Mouse (Mus musculus): ENCODE measurements around the gene Tsnax. TPM values are rescaled to one million over a fixed set of nuclear protein-coding genes. Genes with fewer than 3 reads are reported as not detected.

Tsnax gene
- polyA plus RNA-seq, 1 experiment from 2014 or later: 220 TPM

DNA sequence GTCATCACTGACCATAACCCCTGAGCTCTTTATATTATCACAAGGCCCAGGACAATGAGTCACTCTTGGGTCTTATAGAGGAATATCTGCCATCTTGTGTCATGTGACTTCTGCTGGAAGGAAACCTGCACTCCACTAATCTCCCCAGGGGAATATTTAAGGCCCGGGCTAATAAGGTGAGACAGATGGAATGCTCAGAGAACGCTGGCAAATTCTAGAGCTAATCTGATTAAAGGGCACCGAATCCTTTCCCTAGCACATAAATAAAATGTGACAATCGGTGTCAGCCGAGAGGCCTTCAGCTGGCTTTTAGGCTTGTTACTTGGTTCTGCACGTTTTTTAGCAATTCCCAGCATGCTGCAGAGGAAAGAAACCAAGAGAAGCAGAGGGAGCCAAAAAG, 56.9 kb downstream of the Tsnax start:
- H3K4me2 ChIP-seq (ENCODE audit: low read length): no peak overlapping the region
- H3K36me3 ChIP-seq (ENCODE audit: control insufficient read depth, insufficient read depth, low read length): no peaks in the 10 kb centered on the region
- H3K27ac ChIP-seq (ENCODE audit: low read depth, low read length): no peak overlapping the region
- no peak for ATAC-seq
- WGBS: 41% methylated on average over 6 of the region's 6 CpGs
- H3K27me3 ChIP-seq (replicated peaks; ENCODE audit: control insufficient read depth, insufficient read depth, low read length): no peaks in the 10 kb centered on the region
- no peaks in the 10 kb centered on the region for H3K9me3 ChIP-seq (ENCODE audit: control insufficient read depth, low read length)
- H3K4me1 ChIP-seq (ENCODE audit: control insufficient read depth, insufficient read depth, low read depth, low read length): peaks cover 4% of the 10 kb centered on the region
- no peak overlapping the region for H3K4me3 ChIP-seq (ENCODE audit: low read length)
- H3K9ac ChIP-seq (ENCODE audit: low read depth, low read length): no peak overlapping the region

DNA sequence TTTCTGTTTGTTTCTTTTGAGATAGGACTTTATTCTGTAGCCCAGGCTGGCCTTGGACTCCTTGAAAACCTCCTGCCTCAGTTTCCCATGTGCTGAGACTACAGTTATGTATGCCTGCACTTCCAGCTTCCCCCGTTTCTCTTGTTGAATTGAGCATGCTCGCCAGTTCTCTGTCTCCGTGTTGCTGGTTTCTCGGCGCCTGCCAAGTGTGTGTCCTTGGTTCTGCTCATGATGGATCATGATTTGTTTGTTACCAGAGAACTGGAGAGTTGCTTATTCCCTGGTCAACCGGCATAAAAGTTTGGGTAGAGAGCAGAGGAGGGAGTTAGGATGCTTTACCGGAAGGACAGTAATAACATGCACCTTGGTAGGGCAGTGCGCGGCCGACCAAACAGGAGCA, 61.3 kb downstream of the Tsnax start:
- H3K9ac ChIP-seq (ENCODE audit: low read depth, low read length): no peak overlapping the region
- WGBS: 90% methylated on average over 10 of the region's 10 CpGs
- no peaks in the 10 kb centered on the region for H3K36me3 ChIP-seq (ENCODE audit: control insufficient read depth, insufficient read depth, low read length)
- no peak for ATAC-seq
- H3K4me2 ChIP-seq (ENCODE audit: low read length): no peak overlapping the region
- H3K27me3 ChIP-seq (replicated peaks; ENCODE audit: control insufficient read depth, insufficient read depth, low read length): no peaks in the 10 kb centered on the region
- no peaks in the 10 kb centered on the region for H3K9me3 ChIP-seq (ENCODE audit: control insufficient read depth, low read length)
- no peak overlapping the region for H3K27ac ChIP-seq (ENCODE audit: low read depth, low read length)
- peaks cover 9% of the 10 kb centered on the region for H3K4me1 ChIP-seq (ENCODE audit: control insufficient read depth, insufficient read depth, low read depth, low read length)
- H3K4me3 ChIP-seq (ENCODE audit: low read length): no peak overlapping the region

DNA sequence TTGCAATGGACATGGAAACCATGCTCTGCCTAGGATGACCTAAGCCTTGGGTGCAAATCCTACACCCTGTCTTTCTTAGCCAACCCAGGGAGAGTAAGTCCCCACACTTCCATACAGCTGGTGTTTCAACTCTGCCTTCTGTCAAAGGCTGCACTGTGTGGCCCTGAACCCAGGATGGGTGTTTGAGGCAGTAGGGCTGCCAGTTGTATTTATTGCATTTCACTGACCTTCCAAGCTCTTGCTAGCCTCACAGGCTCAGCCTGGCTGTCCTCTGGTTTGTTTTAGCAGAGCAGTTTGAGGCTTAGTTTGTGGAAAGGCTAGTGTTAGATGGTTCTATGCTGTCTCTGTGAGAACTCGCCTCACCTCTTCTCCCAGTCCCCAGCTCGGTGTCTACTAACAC, 61.8 kb downstream of the Tsnax start:
- H3K27ac ChIP-seq (ENCODE audit: low read depth, low read length): no peak overlapping the region
- H3K4me1 ChIP-seq (ENCODE audit: control insufficient read depth, insufficient read depth, low read depth, low read length): peaks cover 10% of the 10 kb centered on the region
- H3K27me3 ChIP-seq (replicated peaks; ENCODE audit: control insufficient read depth, insufficient read depth, low read length): no peaks in the 10 kb centered on the region
- 100% methylated on average over 2 of the region's 2 CpGs for WGBS
- no peaks in the 10 kb centered on the region for H3K9me3 ChIP-seq (ENCODE audit: control insufficient read depth, low read length)
- no peak overlapping the region for H3K4me2 ChIP-seq (ENCODE audit: low read length)
- no peak for ATAC-seq
- no peaks in the 10 kb centered on the region for H3K36me3 ChIP-seq (ENCODE audit: control insufficient read depth, insufficient read depth, low read length)
- no peak overlapping the region for H3K4me3 ChIP-seq (ENCODE audit: low read length)
- no peak overlapping the region for H3K9ac ChIP-seq (ENCODE audit: low read depth, low read length)

DNA sequence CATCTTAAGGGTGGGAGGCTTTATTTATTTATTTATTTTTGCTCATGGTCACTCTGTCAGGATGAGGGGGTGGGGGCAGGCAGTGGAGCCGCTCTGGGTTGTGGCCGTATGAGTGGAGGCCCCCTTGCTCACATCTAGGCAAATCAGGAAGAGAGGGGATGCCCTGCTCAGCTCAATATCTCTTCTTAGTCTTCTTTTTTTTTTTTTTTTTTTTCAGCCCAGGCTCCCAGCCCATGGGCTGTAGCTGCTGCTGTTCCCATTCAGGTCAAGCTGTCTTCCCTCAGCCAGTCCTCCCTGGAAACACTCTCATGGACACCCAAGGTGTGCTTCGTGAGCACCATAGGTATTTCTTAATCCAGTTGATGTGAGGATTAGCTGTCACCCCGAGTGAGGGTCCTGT, 62.6 kb downstream of the Tsnax start:
- no peak for ATAC-seq
- no peak overlapping the region for H3K4me3 ChIP-seq (ENCODE audit: low read length)
- H3K4me2 ChIP-seq (ENCODE audit: low read length): no peak overlapping the region
- no peak overlapping the region for H3K9ac ChIP-seq (ENCODE audit: low read depth, low read length)
- WGBS: 78% methylated on average over 4 of the region's 4 CpGs
- H3K9me3 ChIP-seq (ENCODE audit: control insufficient read depth, low read length): no peaks in the 10 kb centered on the region
- H3K27ac ChIP-seq (ENCODE audit: low read depth, low read length): no peak overlapping the region
- no peaks in the 10 kb centered on the region for H3K27me3 ChIP-seq (replicated peaks; ENCODE audit: control insufficient read depth, insufficient read depth, low read length)
- no peaks in the 10 kb centered on the region for H3K36me3 ChIP-seq (ENCODE audit: control insufficient read depth, insufficient read depth, low read length)
- H3K4me1 ChIP-seq (ENCODE audit: control insufficient read depth, insufficient read depth, low read depth, low read length): peaks cover 10% of the 10 kb centered on the region

DNA sequence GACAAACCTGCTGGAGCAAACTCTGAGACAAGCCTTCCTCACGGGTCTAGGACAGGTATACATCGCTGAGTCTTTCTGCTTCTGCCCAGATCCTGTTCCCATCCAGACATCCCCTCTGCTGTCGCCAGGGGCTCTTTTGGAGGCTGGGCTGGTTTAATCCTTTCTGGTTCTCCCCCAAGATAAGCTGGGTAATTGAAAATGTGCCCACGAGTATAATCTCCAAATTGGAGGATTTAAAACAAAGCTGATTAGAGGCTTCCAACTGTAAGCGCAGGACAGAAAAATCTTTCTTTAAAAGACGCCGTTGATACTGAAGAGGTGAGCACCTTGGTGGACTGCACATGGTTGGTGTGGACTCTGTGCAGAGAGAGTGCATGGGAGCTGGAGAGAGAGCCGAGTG, 64.5 kb downstream of the Tsnax start:
- Histone ChIP-seq H3K36me3 (ENCODE audit: control insufficient read depth, insufficient read depth, low read length) (no peaks in the 10 kb centered on the region), H3K27ac (ENCODE audit: low read depth, low read length) (no peak overlapping the region), H3K4me2 (ENCODE audit: low read length) (no peak overlapping the region), H3K9me3 (ENCODE audit: control insufficient read depth, low read length) (no peaks in the 10 kb centered on the region), H3K4me1 (ENCODE audit: control insufficient read depth, insufficient read depth, low read depth, low read length) (peaks cover 10% of the 10 kb centered on the region), H3K4me3 (ENCODE audit: low read length) (no peak overlapping the region), H3K9ac (ENCODE audit: low read depth, low read length) (no peak overlapping the region), H3K27me3 (replicated peaks; ENCODE audit: control insufficient read depth, insufficient read depth, low read length) (no peaks in the 10 kb centered on the region)
- 75% methylated on average over 8 of the region's 8 CpGs for WGBS
- ATAC-seq: no peak

DNA sequence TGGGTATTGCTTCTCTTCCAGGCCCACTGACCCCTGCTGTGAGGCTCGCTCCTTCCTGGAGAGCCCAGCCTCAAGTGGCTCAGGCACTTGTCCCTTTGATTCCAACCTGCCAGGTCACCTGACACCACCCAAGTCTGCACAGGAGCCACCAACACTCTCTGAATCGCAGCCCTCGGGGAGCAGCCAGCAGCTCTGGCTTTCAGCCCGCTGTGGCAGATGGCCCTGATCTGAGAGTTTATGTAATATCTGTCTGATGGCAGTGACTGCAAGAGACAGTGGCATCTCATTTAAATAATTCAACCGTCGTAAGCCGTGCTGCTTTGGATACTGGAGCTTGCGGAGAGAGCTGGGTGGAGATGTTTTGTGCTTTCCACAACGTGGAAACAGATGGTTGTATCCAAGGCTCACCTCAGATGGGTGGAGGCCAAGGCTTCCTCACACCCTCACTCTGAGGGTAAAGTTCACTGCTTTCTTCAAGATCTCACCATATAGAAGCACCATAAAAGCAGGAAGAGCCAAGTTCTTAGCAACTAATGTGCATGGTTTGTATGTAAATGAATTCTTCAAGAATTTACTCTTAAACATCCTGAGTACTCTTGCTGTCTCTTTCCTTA, 66.1 kb downstream of the Tsnax start:
- H3K4me3 ChIP-seq (ENCODE audit: low read length): no peak overlapping the region
- 38% methylated on average over 9 of the region's 9 CpGs for WGBS
- no peaks in the 10 kb centered on the region for H3K27me3 ChIP-seq (replicated peaks; ENCODE audit: control insufficient read depth, insufficient read depth, low read length)
- H3K4me2 ChIP-seq (ENCODE audit: low read length): no peak overlapping the region
- no peaks in the 10 kb centered on the region for H3K9me3 ChIP-seq (ENCODE audit: control insufficient read depth, low read length)
- no peak overlapping the region for H3K9ac ChIP-seq (ENCODE audit: low read depth, low read length)
- H3K36me3 ChIP-seq (ENCODE audit: control insufficient read depth, insufficient read depth, low read length): no peaks in the 10 kb centered on the region
- H3K4me1 ChIP-seq (ENCODE audit: control insufficient read depth, insufficient read depth, low read depth, low read length): peaks cover 13% of the 10 kb centered on the region
- H3K27ac ChIP-seq (ENCODE audit: low read depth, low read length): no peak overlapping the region
- peak; percentile 49 for ATAC-seq

DNA sequence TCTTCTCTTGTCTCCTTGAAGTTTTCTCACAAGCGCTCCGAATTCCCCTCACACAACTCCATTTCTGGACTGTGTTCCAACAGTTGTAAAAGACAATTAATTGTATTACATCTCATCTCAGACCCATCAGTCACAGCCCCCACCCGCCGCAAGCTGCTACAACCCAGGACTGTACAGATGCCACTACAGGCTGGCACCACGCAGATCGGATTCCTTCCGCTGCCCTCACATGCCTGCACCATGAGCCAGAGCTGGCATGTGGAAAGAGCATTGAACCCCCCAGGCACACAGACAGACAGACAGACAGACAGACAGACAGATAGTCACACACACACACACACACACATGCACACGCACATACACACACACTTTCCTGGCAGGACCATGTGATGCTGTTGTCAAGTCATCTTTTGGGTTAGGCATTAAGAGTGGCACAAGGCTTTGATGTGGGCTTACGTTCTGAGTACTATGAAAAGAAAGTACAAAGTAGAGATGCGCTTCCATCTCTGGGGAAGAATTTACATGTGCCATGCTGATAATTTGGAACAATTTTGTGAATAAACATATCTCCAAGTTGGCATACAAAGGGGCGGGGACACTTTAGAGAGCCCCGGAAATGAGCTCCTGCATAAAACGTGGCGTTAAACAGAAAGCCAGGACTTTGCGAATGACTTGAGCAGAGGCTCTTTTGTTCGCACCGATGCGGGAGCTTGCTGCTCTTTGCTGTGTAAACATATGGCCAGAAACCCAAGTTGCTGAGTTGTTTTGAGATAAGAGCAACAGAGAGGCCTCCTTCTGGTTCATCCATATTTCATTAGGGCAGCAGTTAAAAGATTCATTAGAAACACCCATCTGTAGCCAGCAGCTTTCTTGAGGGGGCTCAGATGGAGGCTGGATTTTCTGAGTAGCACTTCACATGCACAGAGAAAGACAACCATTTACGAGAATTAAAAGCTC, 67.9 kb downstream of the Tsnax start:
- Histone ChIP-seq H3K4me3 (ENCODE audit: low read length) (no peak overlapping the region), H3K27me3 (replicated peaks; ENCODE audit: control insufficient read depth, insufficient read depth, low read length) (no peaks in the 10 kb centered on the region), H3K9ac (ENCODE audit: low read depth, low read length) (no peak overlapping the region), H3K27ac (ENCODE audit: low read depth, low read length) (no peak overlapping the region), H3K36me3 (ENCODE audit: control insufficient read depth, insufficient read depth, low read length) (no peaks in the 10 kb centered on the region), H3K9me3 (ENCODE audit: control insufficient read depth, low read length) (no peaks in the 10 kb centered on the region), H3K4me1 (ENCODE audit: control insufficient read depth, insufficient read depth, low read depth, low read length) (peaks cover 15% of the 10 kb centered on the region), H3K4me2 (ENCODE audit: low read length) (no peak overlapping the region)
- WGBS: 61% methylated on average over 19 of the region's 19 CpGs
- ATAC-seq: no peak

DNA sequence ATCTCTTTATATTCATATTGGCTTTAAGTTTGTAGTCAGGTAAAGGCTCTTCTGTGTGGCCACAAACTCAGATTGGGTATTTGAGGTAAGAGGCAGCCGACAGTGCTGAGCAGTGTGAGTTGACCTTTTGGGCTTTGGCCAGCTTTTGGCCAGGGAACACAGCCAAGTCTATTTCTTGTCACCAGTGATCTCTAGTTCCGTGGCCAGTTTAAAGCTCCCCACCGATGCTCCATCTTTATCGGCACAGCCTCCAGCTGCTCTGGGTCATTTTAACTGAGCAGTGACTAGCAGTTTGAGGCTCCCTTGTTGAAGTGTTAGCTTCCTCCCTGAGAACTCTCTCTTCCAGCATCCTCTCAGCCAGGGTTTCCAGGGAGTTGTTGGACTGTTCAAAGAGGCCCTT, 70.9 kb downstream of the Tsnax start:
- no peaks in the 10 kb centered on the region for H3K27me3 ChIP-seq (replicated peaks; ENCODE audit: control insufficient read depth, insufficient read depth, low read length)
- peak overlapping the region; percentile 25; the same call in 1 of the 2 replicates for H3K27ac ChIP-seq (ENCODE audit: low read depth, low read length)
- no peaks in the 10 kb centered on the region for H3K9me3 ChIP-seq (ENCODE audit: control insufficient read depth, low read length)
- H3K4me3 ChIP-seq (ENCODE audit: low read length): no peak overlapping the region
- no peak overlapping the region for H3K4me2 ChIP-seq (ENCODE audit: low read length)
- peaks cover 9% of the 10 kb centered on the region for H3K4me1 ChIP-seq (ENCODE audit: control insufficient read depth, insufficient read depth, low read depth, low read length)
- H3K9ac ChIP-seq (ENCODE audit: low read depth, low read length): no peak overlapping the region; the same call in 1 of the 2 replicates
- no peaks in the 10 kb centered on the region for H3K36me3 ChIP-seq (ENCODE audit: control insufficient read depth, insufficient read depth, low read length)
- 33% methylated on average over 4 of the region's 4 CpGs for WGBS
- no peak for ATAC-seq

All from hindbrain, embryonic 16.5 days (tissue).